Mouse (Mus musculus) CD4-positive helper T cell, adult 2 months (primary cell): ENCODE data around the gene Ankrd37.

Source experiments
- DNase-seq: peaks from one replicate; pipeline ENCODE4 v3.0.0-alpha.2; 2012; ENCODE audit warnings: low read depth, missing footprints, low spot score

Ankrd37 gene

GRCm38 (mm10) chr8:45973988-45974505, 31.5 kb downstream of the Ankrd37 start:
- DNase-seq, result no peak

DNA sequence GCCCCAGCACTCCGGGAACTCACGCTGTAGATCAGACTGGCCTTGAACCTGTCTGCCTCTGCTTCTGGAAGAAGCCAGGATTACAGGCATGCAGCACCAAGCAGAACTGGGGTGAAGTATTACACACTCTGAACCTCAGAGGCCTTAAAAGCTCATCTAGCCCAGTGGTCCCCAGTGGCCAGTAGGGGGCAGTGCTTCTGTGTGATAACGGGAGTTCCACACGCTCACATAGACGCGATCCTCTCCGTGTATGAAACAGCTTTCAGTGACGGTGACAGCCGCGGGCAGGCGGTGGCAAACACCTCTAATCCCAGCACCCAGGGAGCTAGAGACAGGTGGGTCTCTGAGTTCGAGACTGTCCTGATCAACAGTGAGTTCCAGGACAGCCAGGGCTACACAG, 34.6 kb downstream of the Ankrd37 start:
- no peak for DNase-seq

GRCm38 (mm10) chr8:45950622-45951021, 54.9 kb downstream of the Ankrd37 start:
- DNase-seq, result no peak
